Mouse (Mus musculus): Measurements from ENCODE around the gene Banf2.

Gene Banf2

DNA sequence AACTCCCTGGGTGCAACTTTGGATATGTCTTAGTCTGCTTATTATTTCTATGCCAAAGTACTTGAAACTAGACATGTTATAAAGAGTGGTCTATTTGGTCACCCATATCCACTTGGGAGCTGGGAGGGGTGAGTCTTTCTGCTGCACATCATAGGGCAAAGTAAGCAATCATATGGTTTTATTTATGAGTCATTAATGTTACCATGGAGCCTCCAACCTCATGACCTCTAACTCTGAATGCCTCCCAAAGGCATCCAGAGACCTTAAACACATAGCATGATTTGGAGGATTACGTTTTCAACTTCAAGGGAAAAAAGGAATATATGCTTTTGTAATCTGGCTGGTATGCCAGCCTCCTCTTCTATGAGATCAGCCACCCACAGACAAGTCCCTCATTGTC lies 61.9 kb downstream of the Banf2 start:
- in situ Hi-C loops (cut with MseI, MboI) = no loop called here

- in situ Hi-C loops (cut with MseI, MboI) = no loop called here
Measured at GRCm38 (mm10) chr2:144101463-144101961, 68.7 kb downstream of the Banf2 start.

DNA sequence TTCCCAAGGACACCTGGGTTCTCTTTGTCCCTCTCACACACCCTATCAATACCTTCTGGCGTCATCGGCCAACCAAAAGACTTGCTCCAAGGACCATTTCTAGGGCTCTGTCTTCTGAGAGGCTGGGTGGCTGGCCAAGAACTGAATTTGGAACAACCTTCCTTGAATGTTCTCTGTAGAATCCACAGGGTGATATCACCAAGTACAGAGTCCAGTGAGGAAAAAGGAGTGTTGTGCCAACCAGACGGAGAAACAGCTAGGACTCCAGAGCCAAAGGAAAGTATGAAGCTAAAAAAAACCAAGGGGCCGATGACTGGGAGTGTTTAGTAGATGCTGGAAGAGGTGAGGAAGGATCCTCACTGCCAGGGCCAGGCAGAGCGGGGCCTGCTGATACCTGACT lies 74.5 kb downstream of the Banf2 start:
- in situ Hi-C loops (cut with MseI, MboI) = no loop called here

- in situ Hi-C loops (cut with MseI, MboI) = no loop called here
Measured at GRCm38 (mm10) chr2:144107810-144108209, 75.0 kb downstream of the Banf2 start.

DNA sequence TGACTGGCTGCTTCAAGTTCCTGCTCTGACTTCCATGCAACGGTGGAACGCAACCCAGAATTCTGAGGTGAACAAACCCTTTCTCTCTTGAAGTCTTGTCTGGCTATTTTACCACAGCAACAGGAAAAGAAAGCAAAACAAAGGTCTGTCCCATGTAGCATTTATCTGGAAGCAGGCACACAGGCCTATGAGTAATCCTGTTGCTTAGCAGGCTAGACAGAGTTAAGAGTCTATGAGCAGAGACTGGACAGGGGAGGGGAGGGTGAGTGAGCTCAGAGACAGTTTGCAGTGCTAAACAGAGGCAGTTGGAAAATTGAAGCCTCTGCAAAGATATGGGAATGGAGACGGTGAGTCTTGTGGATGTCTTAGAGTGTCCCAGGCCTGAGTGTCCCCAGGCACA lies 75.5 kb downstream of the Banf2 start:
- in situ Hi-C loops (cut with MseI, MboI) = no loop called here

DNA sequence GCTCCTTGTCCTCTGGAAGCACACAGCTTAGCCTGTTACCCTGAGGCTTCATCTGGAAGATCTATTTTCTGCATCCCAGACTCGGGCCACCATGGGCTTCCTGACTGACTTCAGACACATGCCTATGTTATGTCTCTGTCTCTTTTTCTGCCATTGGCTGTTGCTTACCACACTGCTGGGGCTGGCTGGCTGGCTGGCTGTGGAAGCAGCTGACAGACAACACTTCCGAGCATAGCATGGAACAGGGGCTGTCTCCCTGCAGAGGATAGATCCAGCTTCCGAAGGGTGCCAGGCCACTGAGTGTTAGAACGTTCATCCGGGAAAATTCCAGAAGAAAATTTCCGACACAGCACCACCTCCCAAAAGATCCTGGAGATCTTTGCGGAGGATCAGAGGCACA lies 79.1 kb downstream of the Banf2 start:
- in situ Hi-C loops (cut with MseI, MboI) = no loop called here

DNA sequence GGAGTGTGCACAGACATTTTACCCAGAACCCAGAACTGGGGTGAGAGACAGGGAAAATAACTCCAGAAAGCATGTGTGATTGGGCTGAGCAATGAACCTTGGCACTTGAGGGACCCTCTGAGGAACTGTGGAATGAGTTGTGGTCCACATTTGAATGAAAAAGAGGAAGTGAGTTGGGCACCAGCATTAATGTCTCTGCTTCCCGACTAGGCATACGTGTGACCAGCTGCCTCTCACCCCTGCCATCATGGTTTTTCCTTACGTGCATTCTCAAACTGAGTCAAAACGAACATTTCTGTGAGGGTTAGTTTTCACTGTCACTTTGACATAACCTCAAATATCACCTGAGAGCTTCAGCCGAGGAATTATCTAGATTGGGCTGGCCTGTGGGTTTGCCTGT lies 79.8 kb downstream of the Banf2 start:
- in situ Hi-C loops (cut with MseI, MboI) = no loop called here

DNA sequence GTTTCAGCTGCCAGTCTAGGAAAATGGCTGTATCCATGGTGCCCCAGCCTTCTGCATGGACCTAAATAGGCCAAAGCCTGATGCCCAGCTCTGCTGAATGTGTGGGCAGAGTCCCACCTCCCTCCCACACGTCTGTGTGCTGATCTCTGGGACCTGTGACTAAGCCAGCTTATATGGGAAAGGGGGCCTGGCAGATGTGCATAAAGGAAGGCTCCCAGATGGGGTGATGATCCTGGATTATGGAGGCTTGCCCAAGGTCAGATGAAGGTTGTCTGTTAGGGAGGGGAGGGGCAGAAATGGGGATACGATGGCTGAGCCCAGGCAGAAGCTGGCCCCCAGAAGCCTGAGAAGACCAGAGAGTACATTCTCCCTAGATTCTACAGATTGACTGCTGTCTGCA lies 85.2 kb downstream of the Banf2 start:
- in situ Hi-C loops (cut with MseI, MboI) = no loop called here

- in situ Hi-C loops (cut with MseI, MboI) = no loop called here
Measured at GRCm38 (mm10) chr2:144120186-144120823, 87.4 kb downstream of the Banf2 start.

GRCm38 (mm10) chr2:144122068-144122467 lies 89.2 kb downstream of the Banf2 start:
- in situ Hi-C loops (cut with MseI, MboI) = no loop called here
